Mouse (Mus musculus) forebrain, embryonic 10.5 days (tissue): ENCODE results near the gene Lss. TPM values are rescaled to one million over a fixed set of nuclear protein-coding genes. Genes with fewer than 3 reads are reported as not detected.
A peak's percentile ranks its signal among the peaks of the same experiment; 100 is the strongest.

ENCODE experiments used
- DNase-seq: peaks from one replicate; pipeline ENCODE4 v3.0.0-alpha.2; 2017; ENCODE audit warnings: low spot score; ENCODE audit errors: extremely low spot score
- H3K27ac ChIP-seq: fragments of 300-500 bp; sonication (generic); 2 replicates; pipeline ENCODE4 v1.5.1; 2016; ENCODE audit warnings: mild to moderate bottlenecking
- H3K27me3 ChIP-seq: fragments of 300-500 bp; sonication (generic); 2 replicates; pipeline ENCODE4 v1.6.1; 2016; ENCODE audit warnings: mild to moderate bottlenecking; ENCODE audit not compliant: poor library complexity, severe bottlenecking
- H3K36me3 ChIP-seq: fragments of 300-500 bp; sonication (generic); replicated peaks from 2 replicates; pipeline ENCODE4 v1.6.1; 2016; ENCODE audit warnings: mild to moderate bottlenecking, moderate library complexity
- H3K4me1 ChIP-seq: fragments of 300-500 bp; sonication (generic); 2 replicates; pipeline ENCODE4 v1.6.1; 2016
- H3K4me3 ChIP-seq: fragments of 300-500 bp; sonication (generic); 2 replicates; pipeline ENCODE4 v1.5.1; 2016; ENCODE audit warnings: mild to moderate bottlenecking, moderate library complexity
- H3K9me3 ChIP-seq: fragments of 300-500 bp; sonication (generic); 2 replicates; pipeline ENCODE4 v1.6.1; 2016; ENCODE audit warnings: mild to moderate bottlenecking, moderate library complexity
- WGBS: fragments of 180-500 bp; shearing (Covaris S2); methylation state at CpG from one replicate; pipeline ENCODE4 v1.1.7; 2016; 5-methylcytosine and 5-hydroxymethylcytosine counted together
- polyA plus RNA-seq: library from polyadenylated mRNA; unstranded; fragments of >200 nt; fragmentation: Nextera tagmentation; extraction: Ambion mirVana; gene quantifications from 2 replicates; pipeline ENCODE4 v1.2.1, GENCODE M21; 2016

Lss gene
- polyA plus RNA-seq: 63.1 and 63.5 TPM in 2 replicates

- H3K36me3 ChIP-seq: peaks cover 40% of the 10 kb centered on the region
- H3K4me3 ChIP-seq: peak within 1 kb of the TSS; percentile 87
- H3K27ac ChIP-seq: peak within 1 kb of the TSS; percentile 91
- H3K4me1 ChIP-seq: peaks cover 36% of the 10 kb centered on the region
- H3K9me3 ChIP-seq: no peaks in the 10 kb centered on the region
- WGBS: under 1% methylated on average over 37 of the region's 37 CpGs
- no peaks in the 10 kb centered on the region for H3K27me3 ChIP-seq
- peak; percentile 96 for DNase-seq
Measured at GRCm38 (mm10) chr10:76531375-76531774, at the start of gene Lss. Gene Lss, plus strand, starts transcription at chr10:76531588.

- Histone ChIP-seq H3K4me1 (no peaks in the 10 kb centered on the region), H3K36me3 (peaks cover 99% of the 10 kb centered on the region), H3K27me3 (no peaks in the 10 kb centered on the region), H3K4me3 (no peak overlapping the region), H3K9me3 (no peaks in the 10 kb centered on the region), H3K27ac (no peak overlapping the region)
- 96% methylated on average over 2 of the region's 2 CpGs for WGBS
- DNase-seq: no peak
Measured at GRCm38 (mm10) chr10:76486302-76486701, 45.1 kb upstream of the Lss start.

- Histone ChIP-seq H3K27me3 (no peaks in the 10 kb centered on the region), H3K4me3 (no peak overlapping the region), H3K9me3 (no peaks in the 10 kb centered on the region), H3K4me1 (no peaks in the 10 kb centered on the region), H3K36me3 (peaks cover 97% of the 10 kb centered on the region), H3K27ac (no peak overlapping the region)
- DNase-seq: no peak
- WGBS: 98% methylated on average over 8 of the region's 8 CpGs
Measured at GRCm38 (mm10) chr10:76488265-76488664, 43.1 kb upstream of the Lss start.

- DNase-seq: no peak
Measured at GRCm38 (mm10) chr10:76489205-76489604, 42.2 kb upstream of the Lss start.

GRCm38 (mm10) chr10:76493527-76493926, 37.9 kb upstream of the Lss start:
- 87% methylated on average over 1 of the region's 1 CpGs for WGBS
- no peaks in the 10 kb centered on the region for H3K4me1 ChIP-seq
- H3K36me3 ChIP-seq: peaks cover 94% of the 10 kb centered on the region
- H3K27me3 ChIP-seq: no peaks in the 10 kb centered on the region
- no peak overlapping the region for H3K27ac ChIP-seq
- no peak for DNase-seq
- H3K4me3 ChIP-seq: no peak overlapping the region
- no peaks in the 10 kb centered on the region for H3K9me3 ChIP-seq

More at GRCm38 (mm10) chr10:76489205-76489604, 42.2 kb upstream of the Lss start:
- 96% methylated on average over 15 of the region's 15 CpGs for WGBS
- no peaks in the 10 kb centered on the region for H3K27me3 ChIP-seq
- no peak overlapping the region for H3K4me3 ChIP-seq
- peaks cover 97% of the 10 kb centered on the region for H3K36me3 ChIP-seq
- no peaks in the 10 kb centered on the region for H3K9me3 ChIP-seq
- no peaks in the 10 kb centered on the region for H3K4me1 ChIP-seq
- no peak overlapping the region for H3K27ac ChIP-seq

GRCm38 (mm10) chr10:76495501-76495900, 35.9 kb upstream of the Lss start:
- H3K4me3 ChIP-seq: no peak overlapping the region
- DNase-seq: no peak
- H3K36me3 ChIP-seq: peaks cover 94% of the 10 kb centered on the region
- no peaks in the 10 kb centered on the region for H3K4me1 ChIP-seq
- WGBS: 90% methylated on average over 6 of the region's 6 CpGs
- no peaks in the 10 kb centered on the region for H3K9me3 ChIP-seq
- H3K27me3 ChIP-seq: no peaks in the 10 kb centered on the region
- no peak overlapping the region for H3K27ac ChIP-seq

- WGBS: 96% methylated on average over 7 of the region's 7 CpGs
- no peak for DNase-seq
- Histone ChIP-seq H3K27ac (no peak overlapping the region), H3K9me3 (no peaks in the 10 kb centered on the region), H3K4me1 (no peaks in the 10 kb centered on the region), H3K4me3 (no peak overlapping the region), H3K36me3 (peaks cover 94% of the 10 kb centered on the region), H3K27me3 (no peaks in the 10 kb centered on the region)
Measured at GRCm38 (mm10) chr10:76496366-76496765, 35.0 kb upstream of the Lss start.

- no peak overlapping the region for H3K27ac ChIP-seq
- WGBS: 95% methylated on average over 4 of the region's 4 CpGs
- H3K27me3 ChIP-seq: no peaks in the 10 kb centered on the region
- H3K9me3 ChIP-seq: no peaks in the 10 kb centered on the region
- DNase-seq: no peak
- peaks cover 96% of the 10 kb centered on the region for H3K36me3 ChIP-seq
- no peak overlapping the region for H3K4me3 ChIP-seq
- H3K4me1 ChIP-seq: no peaks in the 10 kb centered on the region
Measured at GRCm38 (mm10) chr10:76497522-76497921, 33.9 kb upstream of the Lss start.

- H3K36me3 ChIP-seq: peaks cover 92% of the 10 kb centered on the region
- no peak for DNase-seq
- WGBS: 93% methylated on average over 11 of the region's 11 CpGs
- H3K9me3 ChIP-seq: no peaks in the 10 kb centered on the region
- H3K27me3 ChIP-seq: no peaks in the 10 kb centered on the region
- no peaks in the 10 kb centered on the region for H3K4me1 ChIP-seq
- no peak overlapping the region for H3K27ac ChIP-seq
- H3K4me3 ChIP-seq: no peak overlapping the region
Measured at GRCm38 (mm10) chr10:76504271-76504943, 27.0 kb upstream of the Lss start.

- Histone ChIP-seq H3K36me3 (peaks cover 91% of the 10 kb centered on the region), H3K27me3 (no peaks in the 10 kb centered on the region), H3K4me3 (no peak overlapping the region), H3K9me3 (no peaks in the 10 kb centered on the region), H3K27ac (no peak overlapping the region), H3K4me1 (no peaks in the 10 kb centered on the region)
- no peak for DNase-seq
- WGBS: 93% methylated on average over 7 of the region's 7 CpGs
Measured at GRCm38 (mm10) chr10:76505865-76506264, 25.5 kb upstream of the Lss start.

- 42% methylated on average over 5 of the region's 5 CpGs for WGBS
- Histone ChIP-seq H3K9me3 (peaks cover 5% of the 10 kb centered on the region), H3K4me1 (no peaks in the 10 kb centered on the region), H3K4me3 (no peak overlapping the region), H3K36me3 (peaks cover 95% of the 10 kb centered on the region), H3K27ac (no peak overlapping the region), H3K27me3 (no peaks in the 10 kb centered on the region)
- DNase-seq: peak; percentile 80
Measured at GRCm38 (mm10) chr10:76512965-76513583, 18.3 kb upstream of the Lss start.

- peak overlapping the region; percentile 91 for H3K27ac ChIP-seq
Measured at GRCm38 (mm10) chr10:76530922-76531321, 466 bp upstream of the Lss start.

GRCm38 (mm10) chr10:76531828-76532227, 440 bp downstream of the Lss start:
- 2% methylated on average over 14 of the region's 14 CpGs for WGBS
- H3K4me1 ChIP-seq: peaks cover 36% of the 10 kb centered on the region
- no peaks in the 10 kb centered on the region for H3K9me3 ChIP-seq
- peak overlapping the region; percentile 87 for H3K4me3 ChIP-seq
- no peak for DNase-seq
- peak overlapping the region; percentile 91 for H3K27ac ChIP-seq
- H3K36me3 ChIP-seq: peaks cover 44% of the 10 kb centered on the region
- H3K27me3 ChIP-seq: no peaks in the 10 kb centered on the region

More at GRCm38 (mm10) chr10:76530922-76531321, 466 bp upstream of the Lss start:
- Histone ChIP-seq H3K4me3 (peak overlapping the region; percentile 87), H3K27me3 (no peaks in the 10 kb centered on the region), H3K36me3 (peaks cover 35% of the 10 kb centered on the region), H3K9me3 (no peaks in the 10 kb centered on the region), H3K4me1 (peaks cover 36% of the 10 kb centered on the region)
- 7% methylated on average over 11 of the region's 11 CpGs for WGBS
- DNase-seq: no peak
